Mouse (Mus musculus): ENCODE data around the gene Pcx. TPM values are rescaled to one million over a fixed set of nuclear protein-coding genes. Genes with fewer than 3 reads are reported as not detected.

The Pcx gene
- total RNA-seq, 2 experiments from 2014 or later = 0.95 to 6.1 TPM

GRCm38 (mm10) chr19:4495814-4496213 lies 14.5 kb upstream of the Pcx start:
- ATAC-seq (replicated peaks; ENCODE audit: poor library complexity, severe bottlenecking) = no peak

- ATAC-seq (replicated peaks; ENCODE audit: poor library complexity, severe bottlenecking) = no peak
Measured at GRCm38 (mm10) chr19:4496535-4497262, 13.6 kb upstream of the Pcx start.

- peak; percentile 86 for ATAC-seq (replicated peaks; ENCODE audit: poor library complexity, severe bottlenecking)
Measured at GRCm38 (mm10) chr19:4497263-4497973, 12.9 kb upstream of the Pcx start.

GRCm38 (mm10) chr19:4498062-4498933 lies 12.0 kb upstream of the Pcx start, which contains the start of gene 2010003K11Rik:
Gene 2010003K11Rik, minus strand, starts transcription at chr19:4498583.
- no peak for ATAC-seq (replicated peaks; ENCODE audit: poor library complexity, severe bottlenecking)

GRCm38 (mm10) chr19:4502701-4503100 lies 7.6 kb upstream of the Pcx start:
- no peak for ATAC-seq (replicated peaks; ENCODE audit: poor library complexity, severe bottlenecking)

- no peak for ATAC-seq (replicated peaks; ENCODE audit: poor library complexity, severe bottlenecking)
Measured at GRCm38 (mm10) chr19:4504830-4505229, 5.4 kb upstream of the Pcx start.

- no peak for ATAC-seq (replicated peaks; ENCODE audit: poor library complexity, severe bottlenecking)
Measured at GRCm38 (mm10) chr19:4507746-4508145, 2.5 kb upstream of the Pcx start.

GRCm38 (mm10) chr19:4511116-4511841 lies 1.0 kb downstream of the Pcx start:
- no peak for ATAC-seq (replicated peaks; ENCODE audit: poor library complexity, severe bottlenecking)

- ATAC-seq (replicated peaks; ENCODE audit: poor library complexity, severe bottlenecking) = no peak
Measured at GRCm38 (mm10) chr19:4513236-4513858, 3.1 kb downstream of the Pcx start.

GRCm38 (mm10) chr19:4515746-4516145 lies 5.5 kb downstream of the Pcx start:
- ATAC-seq (replicated peaks; ENCODE audit: poor library complexity, severe bottlenecking) = no peak

- ATAC-seq (replicated peaks; ENCODE audit: poor library complexity, severe bottlenecking) = no peak
Measured at GRCm38 (mm10) chr19:4516288-4516687, 6.0 kb downstream of the Pcx start.

- ATAC-seq (replicated peaks; ENCODE audit: poor library complexity, severe bottlenecking) = no peak
Measured at GRCm38 (mm10) chr19:4517483-4517882, 7.2 kb downstream of the Pcx start.

GRCm38 (mm10) chr19:4521426-4522050 lies 11.3 kb downstream of the Pcx start:
- no peak for ATAC-seq (replicated peaks; ENCODE audit: poor library complexity, severe bottlenecking)

- no peak for ATAC-seq (replicated peaks; ENCODE audit: poor library complexity, severe bottlenecking)
Measured at GRCm38 (mm10) chr19:4534646-4535045, 24.4 kb downstream of the Pcx start.

GRCm38 (mm10) chr19:4535922-4536321 lies 25.6 kb downstream of the Pcx start:
- ATAC-seq (replicated peaks; ENCODE audit: poor library complexity, severe bottlenecking) = no peak

- no peak for ATAC-seq (replicated peaks; ENCODE audit: poor library complexity, severe bottlenecking)
Measured at GRCm38 (mm10) chr19:4536606-4537005, 26.3 kb downstream of the Pcx start.

- no peak for ATAC-seq (replicated peaks; ENCODE audit: poor library complexity, severe bottlenecking)
Measured at GRCm38 (mm10) chr19:4540263-4540662, 30.0 kb downstream of the Pcx start.

- ATAC-seq (replicated peaks; ENCODE audit: poor library complexity, severe bottlenecking) = no peak
Measured at GRCm38 (mm10) chr19:4540992-4541391, 30.7 kb downstream of the Pcx start.

- no peak for ATAC-seq (replicated peaks; ENCODE audit: poor library complexity, severe bottlenecking)
Measured at GRCm38 (mm10) chr19:4542081-4542480, 31.8 kb downstream of the Pcx start.
